9 mouse cellular contexts compared by ENCODE assay signal in the genomic region with DNA sequence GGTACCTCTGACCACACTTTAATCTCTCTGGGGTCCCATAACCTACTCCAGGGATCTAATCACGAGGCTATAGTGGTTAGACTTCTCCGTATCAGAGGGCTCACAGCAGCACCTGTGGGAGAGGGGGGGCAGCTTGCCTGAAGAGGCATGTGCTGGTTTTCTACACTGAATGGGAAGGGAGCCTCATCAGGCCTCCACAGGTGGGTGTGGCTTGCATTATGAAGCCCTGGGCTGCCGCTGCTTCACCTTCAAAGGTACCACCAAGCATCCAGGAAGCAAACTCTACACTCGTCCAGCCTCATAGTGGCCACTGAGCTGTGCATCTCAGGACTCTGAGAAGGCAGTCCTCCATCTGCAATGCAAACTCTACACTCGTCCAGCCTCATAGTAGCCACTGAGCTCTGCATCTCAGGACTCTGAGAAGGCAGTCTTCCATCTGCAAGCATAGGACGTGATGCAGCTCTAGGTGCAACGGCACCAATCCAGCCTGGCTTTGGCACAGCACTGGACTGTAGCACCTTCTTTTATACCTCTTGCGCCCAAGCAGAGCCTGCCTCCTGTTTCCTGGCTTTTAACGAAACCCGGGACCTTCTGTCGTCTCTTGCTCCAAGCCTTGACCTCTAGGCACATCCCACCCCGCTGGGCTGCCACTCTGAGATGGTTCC.
DNase-seq lines count a peak whose midpoint lies in the region; ATAC-seq and TF ChIP-seq lines count a peak whose summit lies in the region.
"Had no signal": no experiment of that assay in that cellular context is flagged by ENCODE, and none has a peak within 500 bp of the region (broad histone marks: within the 10 kb centered on the region; RNA-seq: fewer than 3 reads in every experiment).

No protein-coding gene starts in this region.

- no peak overlapping the region for H3K4me2 ChIP-seq in forebrain, postnatal 0 days (ENCODE audit: low read depth)
- H3K4me2 ChIP-seq in midbrain, embryonic 12.5 days (replicated peaks), result peak overlapping the region; percentile 33

- peak overlapping the region; percentile 91 for H3K27ac ChIP-seq in forebrain, embryonic 10.5 days
- no peak overlapping the region for H3K27ac ChIP-seq in forebrain, postnatal 0 days (ENCODE audit: low read depth, low read length)
- peak overlapping the region; percentile 93 for H3K27ac ChIP-seq in midbrain, embryonic 12.5 days (replicated peaks)

- H3K9me3 ChIP-seq in forebrain, embryonic 10.5 days, result no peaks in the 10 kb centered on the region
- H3K9me3 ChIP-seq in forebrain, postnatal 0 days (ENCODE audit: low read length), result no peaks in the 10 kb centered on the region
- no peaks in the 10 kb centered on the region for H3K9me3 ChIP-seq in midbrain, embryonic 12.5 days

- H3K4me1 ChIP-seq in forebrain, embryonic 10.5 days, result peaks cover 72% of the 10 kb centered on the region
- 0 out of 2 replicates have a peak, but pooled peaks cover 4% of the 10 kb centered on the region for H3K4me1 ChIP-seq in forebrain, postnatal 0 days (ENCODE audit: insufficient read depth)
- H3K4me1 ChIP-seq in midbrain, embryonic 12.5 days, result peaks cover 45% of the 10 kb centered on the region

- DNase-seq in forebrain, embryonic 10.5 days (ENCODE audit: extremely low spot score, low spot score), result no peak
- no peak for DNase-seq in forebrain, postnatal 0 days
- peak; percentile 27 for DNase-seq in CD4-positive helper T cell, adult 2 months (ENCODE audit: low read depth, low spot score)
- DNase-seq in gastrocnemius, postnatal 10 days, result no peak
- no peak for DNase-seq in layer of hippocampus, adult 9-10 months (ENCODE audit: low spot score)
- DNase-seq in natural killer cell, adult 2 months (ENCODE audit: low spot score in 2 of 2), result no peak
- DNase-seq: kidney, adult 2 months had no signal

- TF ChIP-seq CTCF in forebrain, postnatal 0 days (IDR thresholded peaks at IDR 0.05; ENCODE audit: low read depth), result no peak

- H3K9ac ChIP-seq in forebrain, postnatal 0 days, result no peak overlapping the region
- H3K9ac ChIP-seq in midbrain, embryonic 12.5 days (replicated peaks), result 0 out of 2 replicates have a peak overlapping the region, but pooled peaks have one; percentile 32

- no peaks in the 10 kb centered on the region for H3K36me3 ChIP-seq in forebrain, embryonic 10.5 days (replicated peaks)
- H3K36me3 ChIP-seq in forebrain, postnatal 0 days (ENCODE audit: insufficient read depth), result no peaks in the 10 kb centered on the region
- no peaks in the 10 kb centered on the region for H3K36me3 ChIP-seq in midbrain, embryonic 12.5 days

- peaks cover 37% of the 10 kb centered on the region for H3K27me3 ChIP-seq in forebrain, embryonic 10.5 days (ENCODE audit: poor library complexity, severe bottlenecking)
- H3K27me3 ChIP-seq in forebrain, postnatal 0 days (ENCODE audit: insufficient read depth, low read length), result no peaks in the 10 kb centered on the region
- peaks cover 23% of the 10 kb centered on the region for H3K27me3 ChIP-seq in midbrain, embryonic 12.5 days

- no peak for ATAC-seq in forebrain, postnatal 0 days
- peak; percentile 18 to 37; a peak in 1 of 4 replicates for ATAC-seq in hematopoietic stem cell, adult 5-6 weeks (replicated peaks in 1 of 2; ENCODE audit: insufficient read depth in 1 of 2, low FRiP score in 2 of 2, low TSS enrichment in 1 of 2, low read depth in 1 of 2, poor library complexity in 2 of 2, severe bottlenecking in 2 of 2)
- ATAC-seq in midbrain, embryonic 12.5 days (ENCODE audit: low FRiP score, low read depth), result peak; percentile 9; the same call in 1 of the 2 replicates

- peak overlapping the region; percentile 27 for H3K4me3 ChIP-seq in forebrain, embryonic 10.5 days
- no peak overlapping the region for H3K4me3 ChIP-seq in forebrain, postnatal 0 days (ENCODE audit: low read depth, low read length)
- no peak overlapping the region for H3K4me3 ChIP-seq in midbrain, embryonic 12.5 days

- 19% methylated on average over 12 of the region's 12 CpGs for WGBS in forebrain, embryonic 10.5 days
- WGBS in forebrain, postnatal 0 days, result 29% methylated on average over 12 of the region's 12 CpGs
- 13% methylated on average over 12 of the region's 12 CpGs for WGBS in midbrain, embryonic 12.5 days
